Mouse (Mus musculus) ES-E14 (cell line): Measurements from ENCODE around the gene Fli1.

Experiments used
- CHD2 ChIP-seq: IDR thresholded peaks from 2 replicates; pipeline ENCODE4 v1.6.1; 2014; ENCODE audit warnings: mild to moderate bottlenecking, low read depth, low read length, inconsistent platforms
- HCFC1 ChIP-seq: IDR thresholded peaks from 2 replicates; pipeline ENCODE4 v1.6.1; 2012; ENCODE audit warnings: low read length, inconsistent platforms, borderline replicate concordance; ENCODE audit not compliant: insufficient read depth
- MAFK ChIP-seq: IDR thresholded peaks from 2 replicates; pipeline ENCODE4 v1.6.1; 2014; ENCODE audit warnings: mild to moderate bottlenecking, low read depth, low read length, inconsistent platforms; ENCODE audit not compliant: insufficient read depth

DNA sequence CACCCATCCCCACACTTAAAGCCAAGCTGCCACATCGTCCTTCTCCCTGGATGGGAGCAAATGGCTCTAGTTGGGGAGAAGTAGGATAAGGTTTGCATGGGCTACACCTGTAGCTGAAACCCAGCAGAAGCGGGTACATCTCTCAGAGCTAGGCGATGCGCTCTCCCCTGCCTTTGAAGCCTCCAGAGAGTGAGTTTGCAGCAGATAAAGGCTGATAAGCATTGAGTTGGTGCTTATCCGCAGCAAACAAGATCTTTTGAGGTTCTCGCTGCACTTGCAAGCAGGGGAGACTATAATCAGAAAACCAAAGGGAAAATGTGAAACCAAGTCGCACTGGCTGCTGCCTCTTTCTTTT is 47.0 kb downstream of the Fli1 start:
- TF ChIP-seq MAFK: no peak
- TF ChIP-seq HCFC1: no peak
- no peak for TF ChIP-seq CHD2
